Mouse (Mus musculus): ENCODE measurements around the gene Eprs. TPM values are rescaled to one million over a fixed set of nuclear protein-coding genes. Genes with fewer than 3 reads are reported as not detected.

Gene Eprs
- total RNA-seq, 2 experiments from 2014 or later = 33.6 to 68.0 TPM

DNA sequence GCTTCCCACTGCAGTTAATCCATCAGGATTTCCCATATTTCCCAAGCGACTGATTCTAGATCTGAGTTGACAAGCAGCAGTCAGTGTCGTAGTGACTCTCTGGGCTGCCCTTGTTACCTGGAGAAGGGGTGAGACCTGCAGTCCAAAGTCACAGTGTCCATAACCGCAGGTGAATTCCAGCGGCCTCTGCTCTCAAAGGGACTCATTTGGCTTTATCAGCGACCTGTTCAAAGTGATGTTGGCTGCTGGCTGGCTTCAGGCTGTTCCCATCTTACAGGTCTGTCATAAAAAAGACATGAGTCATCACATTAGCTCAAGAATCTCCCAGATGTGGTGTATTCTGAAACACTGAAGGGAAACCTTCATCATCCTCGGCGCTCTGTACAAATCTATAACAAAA lies 86.1 kb downstream of the Eprs start:
- no peak for ATAC-seq (ENCODE audit: poor library complexity, severe bottlenecking)

DNA sequence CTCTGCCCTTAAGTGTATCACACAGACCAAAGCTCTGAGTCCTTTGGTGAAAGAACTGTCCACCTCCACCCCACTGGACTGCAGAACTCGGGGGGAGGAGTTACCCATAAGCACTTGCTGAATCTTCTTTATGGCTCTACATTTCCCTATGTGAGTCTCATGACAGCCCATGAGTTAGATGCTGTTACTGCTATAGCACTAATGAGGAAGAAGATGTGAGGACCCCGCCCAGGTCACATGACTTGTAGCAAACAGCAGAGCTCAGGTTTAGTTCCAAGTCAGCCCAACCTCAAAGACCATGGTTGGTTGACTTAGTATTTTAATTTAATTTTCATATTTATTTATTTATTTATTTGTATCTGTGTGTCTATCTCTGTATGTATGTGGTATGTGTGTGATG lies 86.9 kb downstream of the Eprs start:
- ATAC-seq (ENCODE audit: poor library complexity, severe bottlenecking) = no peak

GRCm38 (mm10) chr1:185451077-185451476 lies 88.2 kb downstream of the Eprs start:
- no peak for ATAC-seq (ENCODE audit: poor library complexity, severe bottlenecking)

- ATAC-seq (ENCODE audit: poor library complexity, severe bottlenecking) = no peak
Observed at GRCm38 (mm10) chr1:185451495-185451894, 88.7 kb downstream of the Eprs start.

GRCm38 (mm10) chr1:185452461-185452860 lies 89.6 kb downstream of the Eprs start:
- no peak for ATAC-seq (ENCODE audit: poor library complexity, severe bottlenecking)

GRCm38 (mm10) chr1:185454144-185454543 lies 91.3 kb downstream of the Eprs start:
- no peak for ATAC-seq (ENCODE audit: poor library complexity, severe bottlenecking)

DNA sequence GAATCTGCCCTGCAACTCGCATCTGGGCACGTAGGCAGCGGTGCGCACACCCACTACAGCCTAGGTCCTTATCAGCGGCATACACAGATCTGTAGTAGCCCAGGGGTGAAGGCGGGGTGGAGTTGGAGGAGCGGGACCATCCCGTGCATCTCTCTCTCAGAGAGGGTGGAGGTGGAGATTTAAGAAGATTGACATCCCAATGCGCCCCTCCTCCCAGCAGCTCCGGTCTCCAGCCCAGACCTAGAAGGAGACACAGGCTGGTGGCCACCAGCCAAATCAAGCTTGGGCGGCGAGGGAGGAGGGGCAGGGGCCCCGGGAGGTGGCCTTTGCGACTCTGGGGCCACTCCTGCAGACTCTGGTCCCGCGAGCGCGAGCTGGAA lies 91.7 kb downstream of the Eprs start, which contains the start of gene Slc30a10:
Gene Slc30a10 (plus strand): TSS at position 274 of the 380 bp plus-strand sequence.
- peak; percentile 71 for ATAC-seq (ENCODE audit: poor library complexity, severe bottlenecking)

DNA sequence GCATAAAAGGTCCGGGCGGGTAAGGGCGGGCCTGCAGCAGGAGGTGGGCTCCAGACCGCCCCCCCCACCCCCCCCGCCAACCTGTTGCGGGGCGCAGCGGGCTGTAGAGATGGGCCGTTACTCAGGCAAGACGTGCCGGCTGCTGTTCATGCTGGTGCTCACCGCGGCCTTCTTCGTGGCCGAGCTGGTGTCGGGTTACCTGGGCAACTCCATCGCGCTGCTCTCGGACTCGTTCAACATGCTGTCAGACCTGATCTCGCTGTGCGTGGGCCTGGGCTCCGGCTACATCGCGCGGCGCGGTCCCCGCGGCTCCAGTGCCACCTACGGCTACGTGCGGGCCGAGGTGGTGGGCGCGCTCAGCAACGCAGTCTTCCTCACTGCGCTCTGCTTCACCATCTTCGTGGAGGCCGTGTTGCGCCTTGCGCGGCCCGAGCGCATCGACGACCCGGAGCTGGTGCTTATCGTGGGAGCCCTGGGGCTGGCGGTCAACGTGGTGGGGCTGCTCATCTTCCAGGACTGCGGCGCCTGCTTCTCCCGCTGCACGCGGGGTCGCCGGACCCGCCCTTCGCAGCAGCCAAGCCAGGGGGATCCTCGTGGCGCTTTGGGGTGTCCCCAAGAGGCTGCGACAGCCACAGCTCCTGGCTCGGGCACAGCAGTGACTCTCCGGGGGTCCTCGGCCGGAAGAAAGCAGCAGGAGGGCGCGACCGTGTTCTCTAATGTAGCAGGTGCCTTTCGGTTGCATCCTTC lies 92.3 kb downstream of the Eprs start:
- no peak for ATAC-seq (ENCODE audit: poor library complexity, severe bottlenecking)

- ATAC-seq (ENCODE audit: poor library complexity, severe bottlenecking) = no peak
Observed at GRCm38 (mm10) chr1:185456327-185456726, 93.5 kb downstream of the Eprs start.

- ATAC-seq (ENCODE audit: poor library complexity, severe bottlenecking) = no peak
Observed at GRCm38 (mm10) chr1:185460096-185460495, 97.3 kb downstream of the Eprs start.

GRCm38 (mm10) chr1:185462889-185463288 lies 100.0 kb downstream of the Eprs start:
- no peak for ATAC-seq (ENCODE audit: poor library complexity, severe bottlenecking)

DNA sequence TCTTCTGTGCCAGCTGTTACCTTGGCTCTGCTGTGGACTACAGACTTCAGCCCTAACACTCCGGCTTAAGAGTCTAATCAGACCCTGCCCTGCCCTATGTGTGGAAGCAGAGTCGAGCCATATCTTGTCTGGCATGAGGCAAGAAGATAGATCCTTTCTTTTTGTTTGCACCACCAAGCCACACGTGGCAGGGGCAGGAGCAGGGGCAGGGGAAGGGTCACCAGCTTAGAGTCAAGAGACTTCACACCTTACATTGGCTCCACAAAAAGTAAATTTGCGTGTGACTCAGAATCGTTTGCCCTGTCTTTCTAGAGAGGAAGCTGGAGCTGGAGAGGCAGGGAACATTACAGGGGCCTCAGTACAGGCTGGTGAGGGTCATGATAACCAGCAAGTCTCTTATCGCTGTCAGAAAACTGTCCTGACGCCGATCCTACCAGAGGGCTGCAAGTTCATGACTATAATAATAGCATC lies 106.7 kb downstream of the Eprs start:
- peak; percentile 26 for ATAC-seq (ENCODE audit: poor library complexity, severe bottlenecking)

DNA sequence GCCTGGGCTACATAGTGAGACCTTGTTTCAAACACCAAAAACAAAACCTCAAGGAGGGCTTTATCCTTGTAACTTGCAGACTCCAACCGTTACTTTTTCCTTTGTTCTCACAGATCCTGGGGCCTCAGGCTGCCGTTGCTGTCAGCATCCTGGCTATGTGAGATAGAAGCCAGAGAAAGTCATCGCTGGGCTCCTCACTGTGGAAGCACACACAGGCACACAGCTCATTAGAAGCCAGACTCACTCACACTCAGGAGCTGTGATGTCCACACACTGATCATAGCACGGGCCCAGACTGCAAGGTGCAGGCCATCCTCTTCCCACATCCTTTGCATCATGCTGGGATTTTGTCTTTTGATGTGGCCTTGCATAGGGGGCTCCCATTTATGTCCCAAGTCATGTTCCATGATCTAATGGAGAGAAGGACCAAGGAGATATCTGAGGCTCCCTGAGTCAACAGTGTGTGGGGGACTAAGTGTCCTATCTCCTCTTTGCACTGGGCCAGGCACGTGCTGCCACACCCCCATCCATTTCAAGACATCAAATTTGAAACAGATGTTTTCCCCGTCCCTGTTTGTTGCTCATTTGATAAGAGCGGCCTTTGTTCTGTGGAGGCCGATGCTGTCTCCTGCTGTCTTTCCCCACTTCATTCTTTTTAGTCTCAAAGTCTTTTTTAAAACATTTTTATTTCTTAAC lies 109.3 kb downstream of the Eprs start:
- ATAC-seq (ENCODE audit: poor library complexity, severe bottlenecking) = peak; percentile 58

DNA sequence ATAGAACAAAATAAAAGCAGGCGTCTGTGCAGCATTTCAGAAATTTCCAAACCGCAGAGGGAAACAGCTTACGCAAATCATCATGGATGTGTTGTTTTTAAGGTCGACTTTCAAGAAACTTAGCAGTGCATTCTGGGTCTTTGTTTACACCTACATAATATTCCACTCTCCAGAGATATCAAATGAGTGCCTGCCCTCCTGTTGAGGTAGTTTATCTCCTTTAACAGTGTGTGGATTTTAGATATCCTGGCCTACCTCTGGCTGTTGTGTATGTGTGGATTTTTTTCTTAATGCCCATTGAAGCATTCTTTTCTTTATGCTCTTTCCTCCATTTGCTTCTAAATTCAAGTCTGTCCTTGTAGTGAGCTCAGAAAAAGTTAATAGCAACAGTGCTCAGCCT lies 109.9 kb downstream of the Eprs start:
- no peak for ATAC-seq (ENCODE audit: poor library complexity, severe bottlenecking)

DNA sequence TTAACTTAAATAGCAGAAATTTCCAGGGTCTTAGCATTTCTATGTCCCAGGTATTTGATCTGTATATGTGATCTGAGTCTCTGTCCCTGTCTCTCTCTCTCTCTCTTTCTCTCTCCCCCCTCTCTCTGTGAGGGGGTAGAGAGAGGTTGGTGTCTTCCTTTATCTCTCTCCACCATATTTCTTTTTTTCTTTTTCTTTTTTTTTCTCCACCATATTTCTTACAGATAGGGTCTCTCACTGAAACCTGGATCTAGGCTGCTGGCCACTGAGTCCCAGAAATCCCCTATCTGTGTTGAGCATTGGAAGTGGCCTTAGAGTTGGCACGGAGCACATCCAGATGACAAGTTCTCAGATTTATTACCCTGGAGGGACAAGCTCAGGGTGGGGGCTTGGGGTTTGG lies 110.6 kb downstream of the Eprs start:
- ATAC-seq (ENCODE audit: poor library complexity, severe bottlenecking) = no peak

Other genes with a start within 250 kb of the Eprs start
- 20.0 and 20.6 TPM in 2 replicates for gene Rab3gap2, start 158.9 kb upstream of the Eprs start, total RNA-seq (2015)
- 25.7 and 29.1 TPM in 2 replicates for gene Rab3gap2, start 158.9 kb upstream of the Eprs start, total RNA-seq (2017)
- gene Iars2, start 33.6 kb upstream of the Eprs start, total RNA-seq (2015) = 20.7 and 23.0 TPM in 2 replicates
- 26.4 and 27.6 TPM in 2 replicates for gene Iars2, start 33.6 kb upstream of the Eprs start, total RNA-seq (2017)
- 8.4 and 9.8 TPM in 2 replicates for gene Bpnt1, start 30.9 kb upstream of the Eprs start, total RNA-seq (2015)
- gene Bpnt1, start 30.9 kb upstream of the Eprs start, total RNA-seq (2017) = 19.4 and 29.0 TPM in 2 replicates
- gene Slc30a10, start 91.8 kb downstream of the Eprs start, total RNA-seq (2015) = 0.07 and 0.09 TPM in 2 replicates
- 0.07 and 0.16 TPM in 2 replicates for gene Slc30a10, start 91.8 kb downstream of the Eprs start, total RNA-seq (2017)